Mouse (Mus musculus): Measurements from ENCODE around the gene Fam118b.

- TF ChIP-seq POLR2A (IDR thresholded peaks at IDR 0.05; ENCODE audit: low read depth, low read length) (no peak), HCFC1 (IDR thresholded peaks at IDR 0.05; ENCODE audit: low read depth, low read length) (no peak), MAX (IDR thresholded peaks at IDR 0.05; ENCODE audit: low read length) (no peak), SIN3A (IDR thresholded peaks at IDR 0.05; ENCODE audit: low read length) (no peak), USF2 (conservative IDR thresholded peaks at IDR 0.05; ENCODE audit: low read depth, low read length) (no peak), JUND (conservative IDR thresholded peaks at IDR 0.05; ENCODE audit: low read depth, low read length) (no peak), CTCF (conservative IDR thresholded peaks at IDR 0.05 in 1 of 2, IDR thresholded peaks at IDR 0.05 in 1 of 2; ENCODE audit: low read depth in 2 of 2, low read length in 2 of 2) (no peak), POLR2AphosphoS2 (IDR thresholded peaks at IDR 0.05; ENCODE audit: low read depth, low read length) (no peak), UBTF (IDR thresholded peaks at IDR 0.05; ENCODE audit: low read depth, low read length) (no peak), BHLHE40 (IDR thresholded peaks at IDR 0.05; ENCODE audit: low read depth, low read length) (no peak), MEF2A (IDR thresholded peaks at IDR 0.05; ENCODE audit: borderline replicate concordance, low read depth, low read length) (no peak), MAFK (IDR thresholded peaks at IDR 0.05; ENCODE audit: insufficient replicate concordance, low read length) (no peak), ZC3H11A (IDR thresholded peaks at IDR 0.05; ENCODE audit: low read depth, low read length) (no peak), CHD2 (IDR thresholded peaks at IDR 0.05; ENCODE audit: low read length) (no peak)
These were observed 97.5 kb downstream of the Fam118b start for GRCm38 (mm10) chr9:35170071-35170470.

Data from CH12.LX (cell line).